Mouse (Mus musculus) thymus, adult 2 months (tissue): ENCODE measurements around the gene Mas1.

Source experiments
- CTCF ChIP-seq: fragments of 200-500 bp; IDR thresholded peaks from 2 replicates; pipeline ENCODE4 v1.5.1; 2012; ENCODE audit warnings: mild to moderate bottlenecking, control low read depth, low read length, moderate library complexity, borderline replicate concordance; ENCODE audit not compliant: control insufficient read depth, poor library complexity, insufficient read depth; ENCODE audit errors: extremely low read depth
- POLR2A ChIP-seq: fragments of 200-500 bp; IDR thresholded peaks from 2 replicates; pipeline ENCODE4 v1.6.1; 2012; ENCODE audit warnings: mild to moderate bottlenecking, low read length, control low read depth, moderate library complexity; ENCODE audit not compliant: control insufficient read depth, poor library complexity, insufficient read depth; ENCODE audit errors: extremely low read depth

DNA sequence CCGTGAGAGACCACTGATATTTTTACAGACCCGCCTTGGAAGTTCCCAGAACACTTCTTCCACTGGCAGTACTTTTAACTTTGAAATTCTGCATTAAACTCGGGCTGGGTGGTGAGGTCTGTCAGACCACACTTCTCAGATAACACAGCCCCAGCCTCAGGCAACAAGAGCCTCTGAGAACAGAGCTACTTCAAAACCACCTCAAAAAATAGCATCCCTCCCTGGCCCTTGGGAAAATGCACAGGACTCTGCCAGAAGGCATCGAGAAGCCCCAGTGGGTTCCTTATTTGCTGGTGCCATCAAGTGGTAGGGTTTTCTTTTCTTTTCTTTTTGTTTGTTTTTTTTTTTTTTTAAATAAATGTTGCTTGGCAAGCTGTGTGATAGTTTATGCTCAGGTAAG lies 697 bp upstream of the Mas1 start:
- TF ChIP-seq POLR2A: no peak
- TF ChIP-seq CTCF: no peak
